Mouse (Mus musculus): ENCODE measurements at regions not wholly inside any gene's neighbourhood (a gene's known extent, or its start where the extent isn't known, plus 50 kb on each side); places are given as distances from the start of the nearest gene placed in this dataset.

- no peak for DNase-seq (ENCODE audit: low read depth, low spot score)
Observed at GRCm38 (mm10) chr16:50709727-50710126, 118.8 kb upstream of the Ccdc54 start.

- DNase-seq (ENCODE audit: low read depth, low spot score) = no peak
Observed at GRCm38 (mm10) chr16:50707906-50708305, 117.0 kb upstream of the Ccdc54 start.

GRCm38 (mm10) chr16:50705921-50706320 lies 115.0 kb upstream of the Ccdc54 start:
- DNase-seq (ENCODE audit: low read depth, low spot score) = no peak

- DNase-seq (ENCODE audit: low read depth, low spot score) = no peak
Observed at GRCm38 (mm10) chr16:50700811-50701517, 110.0 kb upstream of the Ccdc54 start.

- DNase-seq (ENCODE audit: low read depth, low spot score) = no peak
Observed at GRCm38 (mm10) chr16:50700123-50700522, 109.2 kb upstream of the Ccdc54 start.

- DNase-seq (ENCODE audit: low read depth, low spot score) = no peak
Observed at GRCm38 (mm10) chr16:50697722-50698121, 106.8 kb upstream of the Ccdc54 start.

- no peak for DNase-seq (ENCODE audit: low read depth, low spot score)
Observed at GRCm38 (mm10) chr16:50696052-50696451, 105.1 kb upstream of the Ccdc54 start.

GRCm38 (mm10) chr16:50694045-50694444 lies 103.1 kb upstream of the Ccdc54 start:
- DNase-seq (ENCODE audit: low read depth, low spot score) = no peak

GRCm38 (mm10) chr16:50690818-50691217 lies 99.9 kb upstream of the Ccdc54 start:
- no peak for DNase-seq (ENCODE audit: low read depth, low spot score)

- DNase-seq (ENCODE audit: low read depth, low spot score) = no peak
Observed at GRCm38 (mm10) chr16:50689525-50689924, 98.6 kb upstream of the Ccdc54 start.

GRCm38 (mm10) chr16:50688818-50689506 lies 98.0 kb upstream of the Ccdc54 start:
- no peak for DNase-seq (ENCODE audit: low read depth, low spot score)

- no peak for DNase-seq (ENCODE audit: low read depth, low spot score)
Observed at GRCm38 (mm10) chr16:50679698-50680097, 88.7 kb upstream of the Ccdc54 start.

- no peak for DNase-seq (ENCODE audit: low read depth, low spot score)
Observed at GRCm38 (mm10) chr16:50673339-50673738, 82.4 kb upstream of the Ccdc54 start.

GRCm38 (mm10) chr16:50672713-50673112 lies 81.8 kb upstream of the Ccdc54 start:
- no peak for DNase-seq (ENCODE audit: low read depth, low spot score)

- no peak for DNase-seq (ENCODE audit: low read depth, low spot score)
Observed at GRCm38 (mm10) chr16:50671170-50671569, 80.2 kb upstream of the Ccdc54 start.

- DNase-seq (ENCODE audit: low read depth, low spot score) = no peak
Observed at GRCm38 (mm10) chr16:50664240-50664639, 73.3 kb upstream of the Ccdc54 start.
